8 mouse cellular contexts compared by ENCODE assay signal in the genomic region with DNA sequence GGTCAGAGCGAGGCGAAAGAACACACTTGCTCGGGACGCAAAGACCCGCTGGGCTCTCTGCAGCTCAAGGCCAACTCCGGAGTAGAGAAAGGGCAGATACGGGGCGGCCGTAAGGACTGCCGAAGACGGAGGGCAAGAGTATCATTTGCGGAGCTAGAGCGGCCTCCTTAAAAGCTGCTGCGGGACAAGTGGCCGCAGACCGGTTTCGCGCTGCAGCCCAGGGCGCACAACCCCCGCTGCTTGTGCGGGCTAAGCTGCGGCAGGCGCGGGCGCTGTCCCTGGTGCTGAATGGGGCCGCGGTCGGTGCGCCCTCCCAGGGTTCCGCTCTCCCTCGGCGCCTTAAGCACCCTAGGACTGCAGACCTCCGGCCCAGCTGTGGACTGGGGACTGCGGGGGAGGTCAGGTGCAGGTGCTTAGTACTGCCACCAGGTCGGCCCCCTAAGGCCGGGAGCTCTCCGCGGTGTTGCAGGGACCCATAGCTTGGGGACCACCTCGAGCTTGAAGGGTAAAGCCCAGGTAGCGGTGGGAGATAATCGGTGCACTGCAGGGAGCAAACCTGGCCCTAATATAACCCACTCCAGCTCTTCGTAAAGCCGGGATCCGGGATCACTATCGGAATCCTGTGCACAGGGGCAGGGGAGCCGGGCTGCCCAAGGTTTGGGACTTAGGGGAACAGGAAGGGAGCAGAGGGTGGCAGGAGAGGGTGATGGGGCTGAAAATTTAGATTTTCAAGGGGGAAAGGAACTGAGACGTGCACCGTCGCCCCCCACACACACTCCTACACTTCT. TPM values are rescaled to one million over a fixed set of nuclear protein-coding genes. Genes with fewer than 3 reads are reported as not detected.
A peak's percentile ranks its signal among the peaks of the same experiment; 100 is the strongest.
DNase-seq lines count a peak whose midpoint lies in the region; ATAC-seq and TF ChIP-seq lines count a peak whose summit lies in the region.

No protein-coding gene starts in this region.

- 0 out of 2 replicates have a peak, but pooled peaks cover 7% of the 10 kb centered on the region for H3K9me3 ChIP-seq in megakaryocyte, embryonic 14.5 days
- H3K9me3 ChIP-seq in intestine, embryonic 15.5 days: no peaks in the 10 kb centered on the region
- no peaks in the 10 kb centered on the region for H3K9me3 ChIP-seq in limb, embryonic 15.5 days

- H3K27me3 ChIP-seq in megakaryocyte, embryonic 14.5 days (replicated peaks): peaks cover 97% of the 10 kb centered on the region
- H3K27me3 ChIP-seq in intestine, embryonic 15.5 days (replicated peaks): peaks cover 66% of the 10 kb centered on the region
- peaks cover 97% of the 10 kb centered on the region for H3K27me3 ChIP-seq in limb, embryonic 15.5 days
- peaks cover 5% of the 10 kb centered on the region for H3K27me3 ChIP-seq in myocyte (ENCODE audit: control insufficient read depth, insufficient read depth, insufficient read length)

- peak; percentile 28 for DNase-seq in gastrocnemius, postnatal 25 days
- DNase-seq in thymus, postnatal 14 days: peak; percentile 46

- H3ac ChIP-seq in myocyte (ENCODE audit: control insufficient read depth, insufficient read length): no peak overlapping the region

- H3K9ac ChIP-seq in intestine, embryonic 15.5 days: no peak overlapping the region
- H3K9ac ChIP-seq in limb, embryonic 15.5 days: no peak overlapping the region

- no peak for ATAC-seq in megakaryocyte, adult 5-6 weeks (ENCODE audit: poor library complexity, severe bottlenecking)
- ATAC-seq in common myeloid progenitor, adult 5-6 weeks (replicated peaks; ENCODE audit: low read depth, poor library complexity, severe bottlenecking): peak; percentile 95
- ATAC-seq in intestine, embryonic 15.5 days: peak; percentile 67
- peak; percentile 59; the same call in 1 of the 2 replicates for ATAC-seq in limb, embryonic 15.5 days (ENCODE audit: insufficient number of reproducible peaks, low FRiP score, low TSS enrichment, low read depth)

- H3K36me3 ChIP-seq in megakaryocyte, embryonic 14.5 days (replicated peaks; ENCODE audit: low read length): no peaks in the 10 kb centered on the region
- H3K36me3 ChIP-seq in intestine, embryonic 15.5 days: no peaks in the 10 kb centered on the region
- H3K36me3 ChIP-seq in limb, embryonic 15.5 days: no peaks in the 10 kb centered on the region
- no peaks in the 10 kb centered on the region for H3K36me3 ChIP-seq in myocyte (ENCODE audit: control insufficient read depth, insufficient read depth)

- TF ChIP-seq POLR2A in myocyte (IDR thresholded peaks at IDR 0.05; ENCODE audit: insufficient read length, low read depth): no peak

- peaks cover 24% of the 10 kb centered on the region for H3K4me1 ChIP-seq in megakaryocyte, embryonic 14.5 days
- H3K4me1 ChIP-seq in intestine, embryonic 15.5 days (replicated peaks): peaks cover 23% of the 10 kb centered on the region
- H3K4me1 ChIP-seq in limb, embryonic 15.5 days: peaks cover 30% of the 10 kb centered on the region

- H3K27ac ChIP-seq in intestine, embryonic 15.5 days: no peak overlapping the region
- no peak overlapping the region for H3K27ac ChIP-seq in limb, embryonic 15.5 days

- no peaks in the 10 kb centered on the region for H3K79me2 ChIP-seq in myocyte (ENCODE audit: control insufficient read depth, insufficient read depth)

- under 1% methylated on average over 49 of the region's 49 CpGs for WGBS in intestine, embryonic 15.5 days
- WGBS in limb, embryonic 15.5 days: 2% methylated on average over 48 of the region's 49 CpGs

- peak overlapping the region; percentile 62 for H3K4me3 ChIP-seq in megakaryocyte, embryonic 14.5 days (replicated peaks)
- peak overlapping the region; percentile 18; the same call in 1 of the 2 replicates for H3K4me3 ChIP-seq in intestine, embryonic 15.5 days (replicated peaks)
- H3K4me3 ChIP-seq in limb, embryonic 15.5 days: peak overlapping the region; percentile 41
- no peak overlapping the region for H3K4me3 ChIP-seq in myocyte

- peak overlapping the region; percentile 74 for H3K4me2 ChIP-seq in intestine, embryonic 15.5 days (replicated peaks)
- peak overlapping the region; percentile 81 for H3K4me2 ChIP-seq in limb, embryonic 15.5 days
- no peak overlapping the region for H3K4me2 ChIP-seq in myocyte (ENCODE audit: low read depth)

TF ChIP-seq in myocyte, 11 proteins besides CTCF, POLR2A, EP300 and RAD21:
- no peak for TF ChIP-seq MAX (IDR thresholded peaks at IDR 0.05; ENCODE audit: low read depth)
- TF ChIP-seq REST (IDR thresholded peaks at IDR 0.05; ENCODE audit: insufficient read depth, insufficient read length): peak; percentile 88
- TF ChIP-seq USF1 (IDR thresholded peaks at IDR 0.05; ENCODE audit: low read depth): no peak
- no peak for TF ChIP-seq TCF12 (IDR thresholded peaks at IDR 0.05; ENCODE audit: insufficient read depth, poor library complexity, severe bottlenecking)
- TF ChIP-seq SRF (IDR thresholded peaks at IDR 0.05; ENCODE audit: control insufficient read depth, insufficient read length, low read depth): no peak

RNA-seq across cellular contexts. Expression of a gene that starts 1.4 kb away (rescaled TPM):
- 0.21 and 2.2 TPM in 2 replicates for polyA plus RNA-seq in megakaryocyte, embryonic 14.5 days (2012; ENCODE audit: insufficient read depth, low replicate concordance)
- total RNA-seq in megakaryocyte, adult 5-6 weeks (2015): not detected in 2 replicates
- total RNA-seq in megakaryocyte, adult 5-6 weeks (2017): not detected in 2 replicates
- total RNA-seq in common myeloid progenitor, adult 5-6 weeks (2017): not detected in 2 replicates
- not detected for total RNA-seq in gastrocnemius, postnatal 25 days (2021)
- polyA plus RNA-seq in intestine, embryonic 15.5 days (2015; fragmentation: Nextera tagmentation; extraction: Ambion mirVana): 0.06 and 0.08 TPM in 2 replicates
- polyA plus RNA-seq in limb, embryonic 15.5 days (2015; fragmentation: Nextera tagmentation; extraction: Ambion mirVana): 0.35 and 0.44 TPM in 2 replicates
- not detected for polyA plus RNA-seq in myocyte (2012; fragmentation: generic; extraction: Trizol)
